Comparison of ENCODE assay signal across 31 mouse cellular contexts in genomic region chr13:107199875-107200274, GRCm38 (mm10).
"Had no signal": no experiment of that assay in that cellular context is flagged by ENCODE, and none has a peak within 500 bp of the region (broad histone marks: within the 10 kb centered on the region; RNA-seq: fewer than 3 reads in every experiment).

No protein-coding gene starts in this region.

- H3K9me3 ChIP-seq: limb, embryonic 10.5 days; limb, embryonic 15.5 days; liver, embryonic 12.5 days; liver, embryonic 13.5 days; liver, embryonic 15.5 days; lung, embryonic 15.5 days; midbrain, embryonic 10.5 days; midbrain, embryonic 12.5 days; midbrain, embryonic 13.5 days; midbrain, embryonic 15.5 days; neural tube, embryonic 12.5 days had no signal

- H3K4me3 ChIP-seq: left cerebral cortex, adult 2 months; limb, embryonic 10.5 days; limb, embryonic 12.5 days; limb, embryonic 13.5 days; limb, embryonic 15.5 days; liver, embryonic 12.5 days; liver, embryonic 13.5 days; liver, embryonic 15.5 days; lung, embryonic 15.5 days; megakaryocyte, embryonic 14.5 days; midbrain, embryonic 10.5 days; midbrain, embryonic 12.5 days; midbrain, embryonic 13.5 days; midbrain, embryonic 15.5 days; myocyte; neural tube, embryonic 12.5 days had no signal

- H3K4me2 ChIP-seq: limb, embryonic 12.5 days; limb, embryonic 13.5 days; limb, embryonic 15.5 days; liver, embryonic 11.5 days; liver, embryonic 12.5 days; liver, embryonic 13.5 days; liver, embryonic 15.5 days; lung, embryonic 14.5 days; lung, embryonic 15.5 days; midbrain, embryonic 12.5 days; midbrain, embryonic 13.5 days; midbrain, embryonic 15.5 days; neural tube, embryonic 12.5 days had no signal

- DNase-seq: left cerebral cortex, postnatal 4 days; liver; liver, embryonic 13.5 days; liver, postnatal 0 days; lung, adult 18-20 months; lung, adult 2 months; lung, embryonic 14.5 days; lung, postnatal 10 days; lung, postnatal 14 days; lung, postnatal 36 days; lung, postnatal 4 days had no signal

- H3K27me3 ChIP-seq: limb, embryonic 12.5 days; limb, embryonic 13.5 days; limb, embryonic 15.5 days; liver, embryonic 12.5 days; liver, embryonic 13.5 days; liver, embryonic 15.5 days; lung, embryonic 15.5 days; midbrain, embryonic 12.5 days; midbrain, embryonic 13.5 days; midbrain, embryonic 15.5 days; neural tube, embryonic 12.5 days had no signal

- H3K9ac ChIP-seq: limb, embryonic 12.5 days; limb, embryonic 13.5 days; limb, embryonic 15.5 days; liver, embryonic 12.5 days; liver, embryonic 13.5 days; liver, embryonic 14.5 days; liver, embryonic 15.5 days; liver, postnatal 0 days; lung, embryonic 14.5 days; lung, embryonic 15.5 days; midbrain, embryonic 12.5 days; midbrain, embryonic 13.5 days; midbrain, embryonic 15.5 days; neural tube, embryonic 12.5 days had no signal

- ATAC-seq: liver, embryonic 12.5 days; liver, postnatal 0 days; lung, postnatal 0 days; midbrain, embryonic 13.5 days; midbrain, embryonic 15.5 days; midbrain, embryonic 16.5 days had no signal

- H3K27ac ChIP-seq: left cerebral cortex, adult 2 months; limb, embryonic 10.5 days; limb, embryonic 12.5 days; limb, embryonic 13.5 days; limb, embryonic 15.5 days; liver, embryonic 12.5 days; liver, embryonic 13.5 days; liver, embryonic 14.5 days; liver, embryonic 15.5 days; lung, embryonic 15.5 days; macrophage; midbrain, embryonic 10.5 days; midbrain, embryonic 12.5 days; midbrain, embryonic 13.5 days; midbrain, embryonic 15.5 days; neural tube, embryonic 12.5 days had no signal

- H3K4me1 ChIP-seq: limb, embryonic 10.5 days; limb, embryonic 12.5 days; limb, embryonic 13.5 days; limb, embryonic 15.5 days; liver, embryonic 12.5 days; liver, embryonic 13.5 days; liver, embryonic 15.5 days; lung, embryonic 15.5 days; megakaryocyte, embryonic 14.5 days; midbrain, embryonic 10.5 days; midbrain, embryonic 12.5 days; midbrain, embryonic 13.5 days; midbrain, embryonic 15.5 days; neural tube, embryonic 12.5 days had no signal

- H3K36me3 ChIP-seq: limb, embryonic 10.5 days; limb, embryonic 12.5 days; limb, embryonic 13.5 days; limb, embryonic 15.5 days; liver, embryonic 12.5 days; liver, embryonic 13.5 days; liver, embryonic 15.5 days; lung, embryonic 15.5 days; midbrain, embryonic 10.5 days; midbrain, embryonic 12.5 days; midbrain, embryonic 13.5 days; midbrain, embryonic 15.5 days; neural tube, embryonic 12.5 days had no signal
